11 mouse cellular contexts compared by ENCODE assay signal in genomic region chr1:150984888-150985287, GRCm38 (mm10). TPM values are rescaled to one million over a fixed set of nuclear protein-coding genes. Genes with fewer than 3 reads are reported as not detected.
"Had no signal": no experiment of that assay in that cellular context is flagged by ENCODE, and none has a peak within 500 bp of the region (broad histone marks: within the 10 kb centered on the region; RNA-seq: fewer than 3 reads in every experiment).

No protein-coding gene starts in this region.

- H3K4me1 ChIP-seq: liver, embryonic 12.5 days; lung, embryonic 15.5 days; megakaryocyte, embryonic 14.5 days; midbrain, embryonic 12.5 days had no signal

- H3K27ac ChIP-seq: left cerebral cortex, adult 2 months; limb, embryonic 10.5 days; liver, embryonic 12.5 days; lung, embryonic 15.5 days; macrophage; midbrain, embryonic 12.5 days had no signal

- DNase-seq: kidney, postnatal 25 days; lung, postnatal 14 days; right cerebral cortex, postnatal 14 days; thymus, postnatal 4 days had no signal

- H3K36me3 ChIP-seq: limb, embryonic 10.5 days; liver, embryonic 12.5 days; lung, embryonic 15.5 days; midbrain, embryonic 12.5 days had no signal

- H3K27me3 ChIP-seq: liver, embryonic 12.5 days; lung, embryonic 15.5 days; megakaryocyte, embryonic 14.5 days; midbrain, embryonic 12.5 days had no signal

- H3K9ac ChIP-seq: liver, embryonic 12.5 days; lung, embryonic 15.5 days; midbrain, embryonic 12.5 days had no signal

- H3K4me3 ChIP-seq: left cerebral cortex, adult 2 months; limb, embryonic 10.5 days; liver, embryonic 12.5 days; lung, embryonic 15.5 days; megakaryocyte, embryonic 14.5 days; midbrain, embryonic 12.5 days had no signal

- ATAC-seq: liver, embryonic 12.5 days had no signal

- H3K9me3 ChIP-seq: limb, embryonic 10.5 days; liver, embryonic 12.5 days; lung, embryonic 15.5 days; megakaryocyte, embryonic 14.5 days; midbrain, embryonic 12.5 days had no signal

- H3K4me2 ChIP-seq: liver, embryonic 12.5 days; lung, embryonic 15.5 days; midbrain, embryonic 12.5 days had no signal

RNA-seq across cellular contexts. Expression of gene Hmcn1, which starts 8.3 kb away (rescaled TPM):
- polyA plus RNA-seq: macrophage had no signal
